Mouse (Mus musculus) midbrain, embryonic 15.5 days (tissue): ENCODE measurements around the gene Atn1. TPM values are rescaled to one million over a fixed set of nuclear protein-coding genes. Genes with fewer than 3 reads are reported as not detected.

Source experiments
- ATAC-seq: fragments of 200-750 bp; cut with Nextera tagmentation; replicated peaks from 2 replicates; pipeline ENCODE4 v1.8.0; 2017; ENCODE audit warnings: moderate TSS enrichment
- H3K27ac ChIP-seq: fragments of 300-500 bp; sonication (generic); 2 replicates; pipeline ENCODE4 v1.5.1; 2015; ENCODE audit warnings: mild to moderate bottlenecking, inconsistent platforms
- H3K27me3 ChIP-seq: fragments of 300-500 bp; sonication (generic); replicated peaks from 2 replicates; pipeline ENCODE4 v1.6.1; 2015; ENCODE audit warnings: inconsistent platforms
- H3K36me3 ChIP-seq: fragments of 300-500 bp; sonication (generic); replicated peaks from 2 replicates; pipeline ENCODE4 v1.6.1; 2015; ENCODE audit warnings: inconsistent platforms
- H3K4me1 ChIP-seq: fragments of 300-500 bp; sonication (generic); 2 replicates; pipeline ENCODE4 v1.6.1; 2015; ENCODE audit warnings: inconsistent platforms
- H3K4me2 ChIP-seq: fragments of 300-500 bp; sonication (generic); 2 replicates; pipeline ENCODE4 v1.6.1; 2015; ENCODE audit warnings: inconsistent platforms, mild to moderate bottlenecking, moderate library complexity
- H3K4me3 ChIP-seq: fragments of 300-500 bp; sonication (generic); 2 replicates; pipeline ENCODE4 v1.5.1; 2015; ENCODE audit warnings: mild to moderate bottlenecking, inconsistent platforms
- H3K9ac ChIP-seq: fragments of 300-500 bp; sonication (generic); 2 replicates; pipeline ENCODE4 v1.6.1; 2015; ENCODE audit warnings: mild to moderate bottlenecking, inconsistent platforms
- H3K9me3 ChIP-seq: fragments of 300-500 bp; sonication (generic); 2 replicates; pipeline ENCODE4 v1.6.1; 2016; ENCODE audit warnings: inconsistent platforms
- WGBS: fragments of 180-500 bp; shearing (Covaris S2); methylation state at CpG from one replicate; pipeline ENCODE4 v1.1.7; 2015; ENCODE audit warnings: mixed read lengths; 5-methylcytosine and 5-hydroxymethylcytosine counted together
- polyA plus RNA-seq: library from polyadenylated mRNA; unstranded; fragments of >200 nt; fragmentation: Nextera tagmentation; extraction: Ambion mirVana; gene quantifications from 2 replicates; pipeline ENCODE4 v1.2.1, GENCODE M21; 2015

The Atn1 gene
- polyA plus RNA-seq, 1 experiment from 2014 or later = 32.7 TPM

- Histone ChIP-seq H3K4me2 (no peak overlapping the region), H3K4me1 (peaks cover 27% of the 10 kb centered on the region), H3K9ac (no peak overlapping the region), H3K9me3 (no peaks in the 10 kb centered on the region), H3K4me3 (no peak overlapping the region), H3K36me3 (no peaks in the 10 kb centered on the region), H3K27me3 (0 out of 2 replicates have a peak, but pooled peaks cover 2% of the 10 kb centered on the region), H3K27ac (no peak overlapping the region)
- ATAC-seq = no peak
- WGBS = 89% methylated on average over 7 of the region's 7 CpGs
Observed at GRCm38 (mm10) chr6:124765951-124766350, 9.6 kb upstream of the Atn1 start.

DNA sequence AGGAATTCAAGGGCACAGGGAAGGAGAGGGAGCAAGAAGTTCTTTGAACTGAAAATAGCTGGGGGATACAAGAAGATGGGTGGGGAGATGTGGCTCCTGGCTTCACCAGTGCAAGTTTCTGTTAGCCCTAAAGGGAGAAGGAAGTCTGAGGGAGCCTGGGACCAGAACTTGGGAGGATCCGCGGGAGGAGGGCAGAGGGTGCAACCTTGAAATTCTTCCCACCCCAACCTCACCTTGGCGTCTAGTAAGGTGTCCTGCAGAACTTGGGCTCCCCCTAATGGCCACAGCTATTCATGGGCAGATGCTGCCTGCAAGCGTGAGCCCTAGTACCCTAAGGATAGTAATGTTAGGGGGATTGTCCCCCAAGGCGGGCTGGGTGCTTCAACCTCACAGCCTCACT, 2.9 kb upstream of the Atn1 start:
- Histone ChIP-seq H3K4me2 (no peak overlapping the region), H3K9me3 (no peaks in the 10 kb centered on the region), H3K4me1 (peaks cover 33% of the 10 kb centered on the region), H3K4me3 (no peak overlapping the region), H3K27me3 (no peaks in the 10 kb centered on the region), H3K9ac (no peak overlapping the region), H3K36me3 (no peaks in the 10 kb centered on the region), H3K27ac (peak overlapping the region; percentile 96)
- WGBS = 4% methylated on average over 5 of the region's 5 CpGs
- no peak for ATAC-seq

DNA sequence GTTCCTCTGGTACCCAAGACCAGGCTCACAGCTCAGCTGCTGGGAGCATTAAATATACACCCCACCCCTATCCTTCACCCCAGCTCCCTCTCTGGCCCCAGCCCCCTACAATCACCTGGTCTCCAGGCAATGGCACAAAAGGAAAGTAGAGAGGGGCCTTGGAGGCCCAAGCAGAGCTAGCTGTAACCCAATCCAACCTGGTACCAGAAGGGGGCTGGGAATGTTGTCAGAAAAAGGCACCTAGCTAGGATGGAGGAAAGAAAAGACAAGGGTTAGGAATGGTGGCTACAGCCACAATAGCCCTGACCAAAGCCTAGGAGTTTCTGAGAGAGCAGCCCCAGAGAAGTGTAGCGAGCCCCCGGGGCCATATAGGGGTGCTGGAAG, 2.5 kb upstream of the Atn1 start:
- Histone ChIP-seq H3K4me1 (peaks cover 37% of the 10 kb centered on the region), H3K36me3 (no peaks in the 10 kb centered on the region), H3K27ac (peak overlapping the region; percentile 96), H3K9ac (no peak overlapping the region), H3K9me3 (no peaks in the 10 kb centered on the region), H3K4me2 (no peak overlapping the region), H3K4me3 (no peak overlapping the region), H3K27me3 (no peaks in the 10 kb centered on the region)
- 64% methylated on average over 2 of the region's 2 CpGs for WGBS
- ATAC-seq = no peak

DNA sequence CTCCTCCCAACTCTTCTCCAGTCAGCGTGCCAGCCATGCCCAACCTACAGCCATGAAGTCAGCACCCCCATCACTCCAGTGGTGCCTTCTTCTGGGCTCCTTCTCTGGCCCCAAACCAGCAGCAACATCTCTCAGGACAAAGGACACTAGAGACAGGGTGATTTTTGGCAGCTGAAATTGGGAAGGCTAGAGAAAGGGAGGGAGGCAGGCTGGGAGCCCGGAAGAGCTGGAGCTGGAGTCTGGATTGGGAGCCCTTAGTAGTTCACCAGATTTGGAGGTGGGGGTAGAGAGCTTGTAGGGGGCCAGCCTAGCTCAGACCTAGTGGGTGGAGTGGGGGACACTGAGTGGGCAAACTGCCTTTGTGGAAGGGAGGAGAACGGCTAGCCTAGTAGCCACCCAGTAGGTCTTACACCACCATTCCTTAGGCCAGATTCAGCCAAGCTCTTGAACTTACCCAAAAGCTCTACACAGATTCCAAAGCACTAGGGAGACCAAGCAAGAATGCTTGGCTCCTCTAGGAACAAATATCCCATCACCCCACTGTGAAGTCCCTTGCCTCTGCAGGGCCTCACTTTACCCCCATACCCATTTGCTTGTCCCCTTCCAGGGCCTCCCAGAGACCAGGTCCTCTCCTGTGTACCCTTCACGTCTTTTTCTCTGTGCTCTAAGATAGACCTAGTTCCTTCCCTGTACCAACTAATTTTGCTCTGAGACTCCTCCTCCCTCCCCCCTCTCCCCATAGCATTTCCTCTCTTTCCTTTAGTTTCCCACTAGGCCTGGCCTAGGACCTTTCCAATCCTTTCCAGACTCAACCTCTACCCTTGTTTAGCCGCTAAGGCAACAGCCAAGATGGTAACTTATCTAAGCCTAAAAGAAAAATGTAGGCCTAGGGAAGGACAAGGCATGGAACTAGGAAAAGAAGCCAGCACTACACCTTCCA, 1.9 kb upstream of the Atn1 start:
- no peaks in the 10 kb centered on the region for H3K27me3 ChIP-seq
- peak; percentile 32 for ATAC-seq
- H3K27ac ChIP-seq = peak overlapping the region; percentile 96
- peak overlapping the region; percentile 58 for H3K4me3 ChIP-seq
- WGBS = 16% methylated on average over 5 of the region's 5 CpGs
- peak overlapping the region; percentile 72 for H3K4me2 ChIP-seq
- peaks cover 44% of the 10 kb centered on the region for H3K4me1 ChIP-seq
- no peaks in the 10 kb centered on the region for H3K9me3 ChIP-seq
- H3K9ac ChIP-seq = peak overlapping the region; percentile 81; the same call in 1 of the 2 replicates
- H3K36me3 ChIP-seq = no peaks in the 10 kb centered on the region

DNA sequence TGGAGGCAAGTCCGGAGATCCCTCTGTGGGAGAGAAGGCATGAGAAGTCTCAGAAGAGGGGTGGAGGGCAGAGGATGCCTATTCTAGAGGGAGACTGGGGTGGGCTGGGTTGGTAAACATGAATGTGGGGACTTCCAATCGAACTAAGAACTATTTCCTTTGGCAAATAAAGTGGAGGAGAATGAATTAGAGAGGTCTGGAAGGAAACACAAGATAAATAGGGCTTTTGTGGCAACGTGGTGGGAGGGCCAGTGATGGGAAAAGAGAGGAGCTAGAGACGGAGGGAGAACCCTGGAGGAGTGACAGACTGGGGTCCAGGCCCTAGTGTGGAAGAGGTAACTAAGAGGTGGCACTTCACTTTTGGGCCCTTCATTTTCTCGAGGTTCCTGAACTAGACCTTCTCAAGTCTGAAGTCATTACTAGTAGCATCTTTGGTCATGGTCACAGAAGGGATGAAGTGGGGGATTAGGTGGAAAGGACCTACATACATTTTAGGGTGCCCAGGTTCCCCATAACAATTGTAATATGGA, 1.1 kb upstream of the Atn1 start:
- H3K27me3 ChIP-seq = no peaks in the 10 kb centered on the region
- peak overlapping the region; percentile 81 for H3K9ac ChIP-seq
- peak overlapping the region; percentile 72 for H3K4me2 ChIP-seq
- no peaks in the 10 kb centered on the region for H3K36me3 ChIP-seq
- no peaks in the 10 kb centered on the region for H3K9me3 ChIP-seq
- peaks cover 45% of the 10 kb centered on the region for H3K4me1 ChIP-seq
- ATAC-seq = no peak
- 4% methylated on average over 5 of the region's 5 CpGs for WGBS
- peak overlapping the region; percentile 58 for H3K4me3 ChIP-seq
- H3K27ac ChIP-seq = peak overlapping the region; percentile 96

DNA sequence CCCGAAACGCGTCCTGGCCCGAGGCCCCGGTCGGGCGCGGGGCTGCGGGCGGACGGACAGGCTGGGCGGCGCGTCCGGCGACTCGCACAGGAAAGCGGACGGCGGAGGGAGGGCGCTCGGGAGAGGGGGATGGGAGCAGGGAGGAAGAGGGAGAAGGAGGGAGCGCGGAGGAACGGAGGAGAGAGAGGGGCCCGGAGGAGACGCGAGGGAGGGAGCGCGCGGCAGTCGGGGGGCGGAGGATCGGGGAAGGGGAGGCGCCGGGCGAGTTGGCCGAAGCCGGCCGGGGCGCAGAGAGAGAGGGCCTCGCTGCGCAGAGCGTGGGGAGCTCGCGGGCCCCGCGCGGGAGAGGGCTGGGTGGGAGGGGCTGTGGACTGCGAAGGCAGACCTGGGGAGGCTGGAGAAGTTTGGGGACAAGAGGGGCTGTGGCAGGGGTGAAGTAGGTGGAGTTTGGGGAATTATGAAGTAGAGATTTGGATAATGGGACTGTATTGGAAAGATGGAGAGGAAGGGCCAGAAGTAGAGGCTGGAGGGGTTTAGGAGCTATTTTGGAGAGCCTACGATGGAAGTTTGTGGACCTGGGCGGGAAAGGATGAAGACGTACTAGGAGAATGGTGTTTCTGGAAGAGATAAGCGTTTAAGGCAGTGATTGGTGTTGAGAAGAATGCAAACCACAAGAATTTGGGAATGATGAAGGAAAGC, 477 bp upstream of the Atn1 start:
- no peaks in the 10 kb centered on the region for H3K9me3 ChIP-seq
- peak overlapping the region; percentile 72 for H3K4me2 ChIP-seq
- H3K27ac ChIP-seq = peak overlapping the region; percentile 96
- H3K4me1 ChIP-seq = peaks cover 45% of the 10 kb centered on the region
- peak; percentile 79 for ATAC-seq
- no peaks in the 10 kb centered on the region for H3K27me3 ChIP-seq
- peak overlapping the region; percentile 81 for H3K9ac ChIP-seq
- peak overlapping the region; percentile 58 for H3K4me3 ChIP-seq
- under 1% methylated on average over 53 of the region's 54 CpGs for WGBS
- no peaks in the 10 kb centered on the region for H3K36me3 ChIP-seq

DNA sequence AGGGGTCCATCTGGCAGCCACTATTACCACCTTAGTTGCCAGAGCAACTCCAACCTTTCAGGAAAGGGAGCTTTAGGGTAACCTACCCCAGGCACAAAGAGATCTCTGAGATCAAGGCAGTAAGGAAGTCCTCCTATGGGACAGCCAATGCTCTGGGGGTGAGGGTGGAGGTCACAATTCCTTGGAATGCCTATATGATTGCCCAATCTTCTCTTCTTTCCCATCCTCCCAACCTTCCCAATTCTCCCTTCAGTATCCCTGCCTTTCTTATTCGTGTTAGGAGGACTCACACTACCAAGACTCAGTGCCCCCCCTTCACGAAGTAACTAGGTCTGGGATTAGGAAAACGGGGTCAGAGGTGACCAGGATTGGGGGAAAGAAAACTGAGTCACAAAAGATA, 1.0 kb downstream of the Atn1 start:
- Histone ChIP-seq H3K36me3 (no peaks in the 10 kb centered on the region), H3K4me1 (peaks cover 50% of the 10 kb centered on the region), H3K27me3 (no peaks in the 10 kb centered on the region), H3K4me3 (peak overlapping the region; percentile 58), H3K27ac (peak overlapping the region; percentile 96), H3K4me2 (peak overlapping the region; percentile 72), H3K9me3 (no peaks in the 10 kb centered on the region), H3K9ac (peak overlapping the region; percentile 81)
- ATAC-seq = no peak
- WGBS = 0% methylated on average over 3 of the region's 3 CpGs

- Histone ChIP-seq H3K27me3 (no peaks in the 10 kb centered on the region), H3K4me2 (0 out of 2 replicates have a peak overlapping the region, but pooled peaks have one; percentile 4), H3K9ac (no peak overlapping the region), H3K27ac (no peak overlapping the region), H3K36me3 (peaks cover 8% of the 10 kb centered on the region; the same call in 1 of the 2 replicates), H3K4me3 (no peak overlapping the region), H3K4me1 (peaks cover 51% of the 10 kb centered on the region), H3K9me3 (no peaks in the 10 kb centered on the region)
- WGBS = 94% methylated on average over 2 of the region's 2 CpGs
- ATAC-seq = no peak
Observed at GRCm38 (mm10) chr6:124753861-124754260, 2.5 kb downstream of the Atn1 start.

- Histone ChIP-seq H3K36me3 (peaks cover 18% of the 10 kb centered on the region; the same call in 1 of the 2 replicates), H3K4me1 (peaks cover 43% of the 10 kb centered on the region), H3K27me3 (no peaks in the 10 kb centered on the region), H3K4me2 (no peak overlapping the region), H3K9ac (no peak overlapping the region), H3K27ac (no peak overlapping the region), H3K4me3 (no peak overlapping the region), H3K9me3 (no peaks in the 10 kb centered on the region)
- ATAC-seq = no peak
- 86% methylated on average over 8 of the region's 8 CpGs for WGBS
Observed at GRCm38 (mm10) chr6:124750405-124750804, 5.9 kb downstream of the Atn1 start.

- WGBS = 86% methylated on average over 7 of the region's 7 CpGs
- Histone ChIP-seq H3K4me2 (peak overlapping the region; percentile 70), H3K9me3 (no peaks in the 10 kb centered on the region), H3K36me3 (peaks cover 41% of the 10 kb centered on the region), H3K27ac (peak overlapping the region; percentile 89), H3K9ac (peak overlapping the region; percentile 48; the same call in 1 of the 2 replicates), H3K4me1 (peaks cover 36% of the 10 kb centered on the region), H3K4me3 (peak overlapping the region; percentile 42; the same call in 1 of the 2 replicates), H3K27me3 (no peaks in the 10 kb centered on the region)
- ATAC-seq = peak; percentile 1; the same call in 1 of the 2 replicates
Observed at GRCm38 (mm10) chr6:124746654-124747632, 9.4 kb downstream of the Atn1 start.

- peak overlapping the region; percentile 42 for H3K4me3 ChIP-seq
- peak overlapping the region; percentile 70 for H3K4me2 ChIP-seq
- H3K27me3 ChIP-seq = no peaks in the 10 kb centered on the region
- peak overlapping the region; percentile 89 for H3K27ac ChIP-seq
- WGBS = 18% methylated on average over 8 of the region's 8 CpGs
- H3K36me3 ChIP-seq = peaks cover 41% of the 10 kb centered on the region
- ATAC-seq = peak; percentile 16
- H3K4me1 ChIP-seq = peaks cover 42% of the 10 kb centered on the region
- no peaks in the 10 kb centered on the region for H3K9me3 ChIP-seq
- H3K9ac ChIP-seq = peak overlapping the region; percentile 48
Observed at GRCm38 (mm10) chr6:124746296-124746605, 10.1 kb downstream of the Atn1 start.
